Mouse (Mus musculus) neural tube, embryonic 11.5 days (tissue): ENCODE results near the gene Taf6l. TPM values are rescaled to one million over a fixed set of nuclear protein-coding genes. Genes with fewer than 3 reads are reported as not detected.

ENCODE experiments used
- microRNA-seq: library from miRNA; unstranded; fragments of <30 nt; microRNA quantifications from one replicate; pipeline ENCODE4, GENCODE M21; 2016
- polyA plus RNA-seq: library from polyadenylated mRNA; unstranded; fragments of >200 nt; fragmentation: Nextera tagmentation; extraction: Ambion mirVana; gene quantifications from 2 replicates; pipeline ENCODE4 v1.2.1, GENCODE M21; 2014

Taf6l gene
- polyA plus RNA-seq, 1 experiment from 2014 or later: 22.4 TPM

Small RNAs within 50 kb of the gene (microRNA-seq; reads per million reads assigned to microRNA genes)
- not detected for gene Mir6992

Other genes with a start within 250 kb of the Taf6l start
- gene Slc22a8, start 195.2 kb downstream of the Taf6l start, polyA plus RNA-seq: 0.20 TPM in 1 of 2 replicates, not detected in the other
- 0.53 and 0.69 TPM in 2 replicates for gene Slc22a6, start 168.4 kb downstream of the Taf6l start, polyA plus RNA-seq
- gene Chrm1, start 122.6 kb downstream of the Taf6l start, polyA plus RNA-seq: 0.05 TPM in 2 replicates
- gene Slc3a2, start 63.0 kb downstream of the Taf6l start, polyA plus RNA-seq: 132 and 135 TPM in 2 replicates
- gene Wdr74, start 50.6 kb downstream of the Taf6l start, polyA plus RNA-seq: 87.8 and 92.8 TPM in 2 replicates
- gene 1700092M07Rik, start 45.7 kb downstream of the Taf6l start, polyA plus RNA-seq: 1.4 and 2.1 TPM in 2 replicates
- 97.6 and 103 TPM in 2 replicates for gene Stx5a, start 45.0 kb downstream of the Taf6l start, polyA plus RNA-seq
- gene Nxf1, start 29.3 kb downstream of the Taf6l start, polyA plus RNA-seq: 243 and 245 TPM in 2 replicates
- 181 and 195 TPM in 2 replicates for gene Tmem223, start 15.4 kb downstream of the Taf6l start, polyA plus RNA-seq
- gene Tmem179b, start 11.9 kb downstream of the Taf6l start, polyA plus RNA-seq: 41.8 and 46.7 TPM in 2 replicates
- 172 and 182 TPM in 2 replicates for gene Polr2g, start 12.2 kb upstream of the Taf6l start, polyA plus RNA-seq
- gene Zbtb3, start 16.1 kb upstream of the Taf6l start, polyA plus RNA-seq: 6.6 and 7.2 TPM in 2 replicates
- gene Ttc9c, start 32.9 kb upstream of the Taf6l start, polyA plus RNA-seq: 50.6 and 51.6 TPM in 2 replicates
- 5.7 and 6.1 TPM in 2 replicates for gene Hnrnpul2, start 33.6 kb upstream of the Taf6l start, polyA plus RNA-seq
- gene AC129217.1, start 43.4 kb upstream of the Taf6l start, polyA plus RNA-seq: 0.57 TPM in 1 of 2 replicates, not detected in the other
- 54.1 and 55.3 TPM in 2 replicates for gene Bscl2, start 51.0 kb upstream of the Taf6l start, polyA plus RNA-seq
- gene Gng3, start 52.8 kb upstream of the Taf6l start, polyA plus RNA-seq: 137 and 151 TPM in 2 replicates
- gene Lrrn4cl, start 64.4 kb upstream of the Taf6l start, polyA plus RNA-seq: 0.32 and 0.44 TPM in 2 replicates
- 182 and 186 TPM in 2 replicates for gene Ubxn1, start 85.1 kb upstream of the Taf6l start, polyA plus RNA-seq
- 52.9 and 55.0 TPM in 2 replicates for gene Uqcc3, start 94.5 kb upstream of the Taf6l start, polyA plus RNA-seq
- gene Lbhd1, start 97.3 kb upstream of the Taf6l start, polyA plus RNA-seq: 93.5 and 93.8 TPM in 2 replicates
- not detected in 2 replicates for gene Gm49403, start 97.5 kb upstream of the Taf6l start, polyA plus RNA-seq
- 103 and 112 TPM in 2 replicates for gene 1810009A15Rik, start 102.4 kb upstream of the Taf6l start, polyA plus RNA-seq
- not detected in 2 replicates for gene Gm49416, start 102.5 kb upstream of the Taf6l start, polyA plus RNA-seq
- 40.8 and 49.9 TPM in 2 replicates for gene Ints5, start 106.6 kb upstream of the Taf6l start, polyA plus RNA-seq
- 116 and 128 TPM in 2 replicates for gene Ganab, start 111.7 kb upstream of the Taf6l start, polyA plus RNA-seq
- gene B3gat3, start 134.0 kb upstream of the Taf6l start, polyA plus RNA-seq: 50.6 and 59.0 TPM in 2 replicates
- gene Rom1, start 142.9 kb upstream of the Taf6l start, polyA plus RNA-seq: 0.88 and 1.2 TPM in 2 replicates
- 7.9 and 9.3 TPM in 2 replicates for gene Eml3, start 143.1 kb upstream of the Taf6l start, polyA plus RNA-seq
- 55.6 and 57.5 TPM in 2 replicates for gene Mta2, start 155.5 kb upstream of the Taf6l start, polyA plus RNA-seq
- 30.2 and 36.3 TPM in 2 replicates for gene Tut1, start 167.4 kb upstream of the Taf6l start, polyA plus RNA-seq
- 468 and 469 TPM in 2 replicates for gene Eef1g, start 180.6 kb upstream of the Taf6l start, polyA plus RNA-seq
- gene Ahnak, start 202.9 kb upstream of the Taf6l start, polyA plus RNA-seq: 4.4 and 4.5 TPM in 2 replicates